Mouse (Mus musculus): ENCODE data around the gene Rbm33. TPM values are rescaled to one million over a fixed set of nuclear protein-coding genes. Genes with fewer than 3 reads are reported as not detected.
A peak's percentile ranks its signal among the peaks of the same experiment; 100 is the strongest.

Gene Rbm33
- total and polyA plus RNA-seq, 2 experiments from 2014 or later = 14.9 to 46.8 TPM

- no peak for ATAC-seq
- H3K36me3 ChIP-seq (ENCODE audit: insufficient read depth, low read length) = no peaks in the 10 kb centered on the region
- no peak overlapping the region for H3K27ac ChIP-seq
- no peaks in the 10 kb centered on the region for H3K27me3 ChIP-seq (ENCODE audit: insufficient read depth, low read length)
- H3K4me2 ChIP-seq (ENCODE audit: low read depth, low read length) = no peak overlapping the region
- no peak for TF ChIP-seq CTCF (IDR thresholded peaks at IDR 0.05; ENCODE audit: low read depth)
- H3K4me1 ChIP-seq (ENCODE audit: insufficient read depth, low read length) = no peaks in the 10 kb centered on the region
- no peaks in the 10 kb centered on the region for H3K9me3 ChIP-seq (ENCODE audit: low read length)
- no peak overlapping the region for H3K4me3 ChIP-seq (ENCODE audit: low read length)
- H3K9ac ChIP-seq (replicated peaks; ENCODE audit: low read length) = no peak overlapping the region
- DNase-seq (ENCODE audit: low spot score) = no peak
These were observed 12.4 kb upstream of the Rbm33 start for GRCm38 (mm10) chr5:28304551-28304950.

GRCm38 (mm10) chr5:28315526-28315925, 1.4 kb upstream of the Rbm33 start:
- H3K27me3 ChIP-seq (ENCODE audit: insufficient read depth, low read length) = no peaks in the 10 kb centered on the region
- DNase-seq (ENCODE audit: low spot score) (no peak), ATAC-seq (no peak)
- H3K4me2 ChIP-seq (ENCODE audit: low read depth, low read length) = no peak overlapping the region
- H3K9ac ChIP-seq (replicated peaks; ENCODE audit: low read length) = no peak overlapping the region
- no peaks in the 10 kb centered on the region for H3K9me3 ChIP-seq (ENCODE audit: low read length)
- WGBS = 87% methylated on average over 8 of the region's 8 CpGs
- H3K4me3 ChIP-seq (ENCODE audit: low read length) = no peak overlapping the region
- H3K36me3 ChIP-seq (ENCODE audit: insufficient read depth, low read length) = no peaks in the 10 kb centered on the region
- no peak overlapping the region for H3K27ac ChIP-seq
- peaks cover 13% of the 10 kb centered on the region for H3K4me1 ChIP-seq (ENCODE audit: insufficient read depth, low read length)
- no peak for TF ChIP-seq CTCF (IDR thresholded peaks at IDR 0.05; ENCODE audit: low read depth)

- no peak for TF ChIP-seq CTCF (IDR thresholded peaks at IDR 0.05; ENCODE audit: low read depth)
- peaks cover 13% of the 10 kb centered on the region for H3K4me1 ChIP-seq (ENCODE audit: insufficient read depth, low read length)
- 1% methylated on average over 14 of the region's 14 CpGs for WGBS
- ATAC-seq (no peak), DNase-seq (ENCODE audit: low spot score) (no peak)
- no peaks in the 10 kb centered on the region for H3K36me3 ChIP-seq (ENCODE audit: insufficient read depth, low read length)
- peak overlapping the region; percentile 80 for H3K4me2 ChIP-seq (ENCODE audit: low read depth, low read length)
- H3K9ac ChIP-seq (replicated peaks; ENCODE audit: low read length) = peak overlapping the region; percentile 100
- no peaks in the 10 kb centered on the region for H3K9me3 ChIP-seq (ENCODE audit: low read length)
- peak overlapping the region; percentile 99 for H3K4me3 ChIP-seq (ENCODE audit: low read length)
- peak overlapping the region; percentile 100 for H3K27ac ChIP-seq
- no peaks in the 10 kb centered on the region for H3K27me3 ChIP-seq (ENCODE audit: insufficient read depth, low read length)
These were observed 685 bp upstream of the Rbm33 start for GRCm38 (mm10) chr5:28316151-28316721.

GRCm38 (mm10) chr5:28317253-28317916, 464 bp downstream of the Rbm33 start:
- no peak for ATAC-seq
- WGBS = 2% methylated on average over 58 of the region's 62 CpGs
- H3K9ac ChIP-seq (replicated peaks; ENCODE audit: low read length) = peak overlapping the region; percentile 100
- H3K4me2 ChIP-seq (ENCODE audit: low read depth, low read length) = peak overlapping the region; percentile 80
- TF ChIP-seq CTCF (IDR thresholded peaks at IDR 0.05; ENCODE audit: low read depth) = no peak
- no peaks in the 10 kb centered on the region for H3K9me3 ChIP-seq (ENCODE audit: low read length)
- H3K27me3 ChIP-seq (ENCODE audit: insufficient read depth, low read length) = no peaks in the 10 kb centered on the region
- DNase-seq (ENCODE audit: low spot score) = peak; percentile 49
- peaks cover 13% of the 10 kb centered on the region for H3K4me1 ChIP-seq (ENCODE audit: insufficient read depth, low read length)
- H3K4me3 ChIP-seq (ENCODE audit: low read length) = peak overlapping the region; percentile 99
- H3K36me3 ChIP-seq (ENCODE audit: insufficient read depth, low read length) = no peaks in the 10 kb centered on the region
- H3K27ac ChIP-seq = peak overlapping the region; percentile 100

GRCm38 (mm10) chr5:28317917-28318267, 971 bp downstream of the Rbm33 start:
- Histone ChIP-seq H3K27me3 (ENCODE audit: insufficient read depth, low read length) (no peaks in the 10 kb centered on the region), H3K9me3 (ENCODE audit: low read length) (no peaks in the 10 kb centered on the region), H3K4me2 (ENCODE audit: low read depth, low read length) (peak overlapping the region; percentile 80), H3K4me3 (ENCODE audit: low read length) (peak overlapping the region; percentile 99), H3K4me1 (ENCODE audit: insufficient read depth, low read length) (peaks cover 13% of the 10 kb centered on the region), H3K27ac (0 out of 2 replicates have a peak overlapping the region, but pooled peaks have one; percentile 100), H3K9ac (replicated peaks; ENCODE audit: low read length) (peak overlapping the region; percentile 100), H3K36me3 (ENCODE audit: insufficient read depth, low read length) (no peaks in the 10 kb centered on the region)
- WGBS = 4% methylated on average over 3 of the region's 3 CpGs
- no peak for TF ChIP-seq CTCF (IDR thresholded peaks at IDR 0.05; ENCODE audit: low read depth)
- DNase-seq (ENCODE audit: low spot score) = peak; percentile 32
- no peak for ATAC-seq

- no peak overlapping the region for H3K27ac ChIP-seq
- peak overlapping the region; percentile 99 for H3K4me3 ChIP-seq (ENCODE audit: low read length)
- TF ChIP-seq CTCF (IDR thresholded peaks at IDR 0.05; ENCODE audit: low read depth) = no peak
- H3K36me3 ChIP-seq (ENCODE audit: insufficient read depth, low read length) = no peaks in the 10 kb centered on the region
- H3K9me3 ChIP-seq (ENCODE audit: low read length) = no peaks in the 10 kb centered on the region
- ATAC-seq (no peak), DNase-seq (ENCODE audit: low spot score) (no peak)
- H3K4me1 ChIP-seq (ENCODE audit: insufficient read depth, low read length) = peaks cover 13% of the 10 kb centered on the region
- H3K4me2 ChIP-seq (ENCODE audit: low read depth, low read length) = peak overlapping the region; percentile 80
- no peaks in the 10 kb centered on the region for H3K27me3 ChIP-seq (ENCODE audit: insufficient read depth, low read length)
- peak overlapping the region; percentile 21; the same call in 1 of the 2 replicates for H3K9ac ChIP-seq (replicated peaks; ENCODE audit: low read length)
- WGBS = 30% methylated on average over 2 of the region's 2 CpGs
These were observed 1.8 kb downstream of the Rbm33 start for GRCm38 (mm10) chr5:28318671-28319070.

GRCm38 (mm10) chr5:28321769-28322168, 4.8 kb downstream of the Rbm33 start:
- no peaks in the 10 kb centered on the region for H3K27me3 ChIP-seq (ENCODE audit: insufficient read depth, low read length)
- no peak overlapping the region for H3K9ac ChIP-seq (replicated peaks; ENCODE audit: low read length)
- no peak overlapping the region for H3K27ac ChIP-seq
- no peaks in the 10 kb centered on the region for H3K36me3 ChIP-seq (ENCODE audit: insufficient read depth, low read length)
- peaks cover 13% of the 10 kb centered on the region for H3K4me1 ChIP-seq (ENCODE audit: insufficient read depth, low read length)
- 87% methylated on average over 1 of the region's 1 CpGs for WGBS
- DNase-seq (ENCODE audit: low spot score) (no peak), ATAC-seq (no peak)
- H3K9me3 ChIP-seq (ENCODE audit: low read length) = no peaks in the 10 kb centered on the region
- H3K4me2 ChIP-seq (ENCODE audit: low read depth, low read length) = no peak overlapping the region
- H3K4me3 ChIP-seq (ENCODE audit: low read length) = no peak overlapping the region
- TF ChIP-seq CTCF (IDR thresholded peaks at IDR 0.05; ENCODE audit: low read depth) = no peak
